Mouse (Mus musculus) midbrain, postnatal 0 days (tissue): ENCODE results near the gene Vmn1r219. TPM values are rescaled to one million over a fixed set of nuclear protein-coding genes. Genes with fewer than 3 reads are reported as not detected.
A peak's percentile ranks its signal among the peaks of the same experiment; 100 is the strongest.
"Not testable (repeated sequence)": the region's sequence is repeated elsewhere in the genome, so short reads cannot be mapped to it uniquely, and the experiment has no call there.

Source experiments
- ATAC-seq: fragments of 200-750 bp; cut with Nextera tagmentation; 2 replicates; pipeline ENCODE4 v1.8.0; 2017; ENCODE audit warnings: moderate number of reproducible peaks, mild to moderate bottlenecking, moderate TSS enrichment, moderate library complexity; ENCODE audit not compliant: low FRiP score
- DNase-seq: peaks from one replicate; pipeline ENCODE4 v3.0.0-alpha.2; 2015; ENCODE audit warnings: low spot score
- H3K27ac ChIP-seq: fragments of 300-500 bp; sonication (generic); 2 replicates; pipeline ENCODE4 v1.5.1; 2014; ENCODE audit warnings: low read depth, mild to moderate bottlenecking, low read length, mixed read lengths
- H3K27me3 ChIP-seq: fragments of 300-500 bp; sonication (generic); 2 replicates; pipeline ENCODE4 v1.6.1; 2014; ENCODE audit warnings: low read length, control low read depth, mixed read lengths; ENCODE audit not compliant: insufficient read depth
- H3K36me3 ChIP-seq: fragments of 300-500 bp; sonication (generic); 2 replicates; pipeline ENCODE4 v1.6.1; 2014; ENCODE audit warnings: low read length, control low read depth, mixed read lengths; ENCODE audit not compliant: insufficient read depth
- H3K4me1 ChIP-seq: fragments of 300-500 bp; sonication (generic); 2 replicates; pipeline ENCODE4 v1.6.1; 2014; ENCODE audit warnings: mild to moderate bottlenecking, control low read depth, antibody characterized with exemption, low read length, mixed read lengths; ENCODE audit not compliant: insufficient read depth
- H3K4me2 ChIP-seq: fragments of 300-500 bp; sonication (generic); 2 replicates; pipeline ENCODE4 v1.6.1; 2014; ENCODE audit warnings: low read depth, mild to moderate bottlenecking, low read length, mixed read lengths; ENCODE audit not compliant: poor library complexity, severe bottlenecking
- H3K4me3 ChIP-seq: fragments of 300-500 bp; sonication (generic); 2 replicates; pipeline ENCODE4 v1.5.1; 2014; ENCODE audit warnings: low read depth, mild to moderate bottlenecking, low read length, moderate library complexity
- H3K9ac ChIP-seq: fragments of 300-500 bp; sonication (generic); replicated peaks from 2 replicates; pipeline ENCODE4 v1.6.1; 2014; ENCODE audit warnings: mild to moderate bottlenecking, low read length, moderate library complexity, mixed read lengths; ENCODE audit not compliant: poor library complexity, severe bottlenecking
- H3K9me3 ChIP-seq: fragments of 300-500 bp; sonication (generic); 2 replicates; pipeline ENCODE4 v1.6.1; 2016; ENCODE audit warnings: low read length, control low read depth
- CTCF ChIP-seq: IDR thresholded peaks from 2 replicates; pipeline ENCODE4 v1.5.1; 2016; ENCODE audit warnings: antibody characterized with exemption, mild to moderate bottlenecking
- WGBS: fragments of 180-500 bp; shearing (Covaris S2); extraction: QIAGEN DNeasy Blood & Tissue Kit; methylation state at CpG from one replicate; pipeline ENCODE4 v1.1.7; 2014; 5-methylcytosine and 5-hydroxymethylcytosine counted together
- polyA plus RNA-seq: library from polyadenylated mRNA; unstranded; fragments of >200 nt; fragmentation: Nextera tagmentation; extraction: Ambion mirVana; gene quantifications from 2 replicates; pipeline ENCODE4 v1.2.1, GENCODE M21; 2015
- total RNA-seq: library from RNA; depleted of rRNA; stranded (reverse); fragments of >200 nt; gene quantifications from 2 replicates; pipeline ENCODE4 v1.2.3, GENCODE M21; 2014; rRNA removed

Vmn1r219 gene
- total RNA-seq (not detected in 2 replicates), polyA plus RNA-seq (not detected in 2 replicates)

DNA sequence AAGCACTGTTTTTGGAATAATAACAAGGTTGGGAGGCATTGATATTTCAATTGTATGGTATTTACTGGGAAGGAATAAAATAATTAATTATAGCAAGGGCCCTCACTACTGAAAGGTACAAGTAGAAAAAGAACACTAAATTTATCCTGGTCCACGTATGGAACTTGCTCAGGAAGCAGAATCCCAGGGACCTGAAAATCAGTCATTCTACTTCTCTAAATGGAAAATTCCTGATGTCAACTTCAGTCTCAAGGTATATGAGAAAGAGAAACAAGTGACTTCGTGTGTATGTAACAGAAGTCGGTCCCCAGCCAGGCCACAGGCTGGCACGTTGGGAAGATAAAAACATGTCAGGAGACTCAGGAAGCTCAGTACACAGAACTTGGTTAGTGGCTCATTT, at the start of gene Vmn1r219:
Vmn1r219 (plus strand) TSS at position 301 of the 400 bp plus-strand sequence.
- TF ChIP-seq CTCF: no peak
- Histone ChIP-seq H3K4me2 (no peak within 1 kb of the TSS), H3K4me3 (no peak within 1 kb of the TSS), H3K27me3 (no peaks in the 10 kb centered on the region), H3K9ac (no peak within 1 kb of the TSS), H3K36me3 (no peaks in the 10 kb centered on the region), H3K27ac (no peak within 1 kb of the TSS), H3K9me3 (no peaks in the 10 kb centered on the region), H3K4me1 (no peaks in the 10 kb centered on the region)
- 91% methylated on average over 4 of the region's 4 CpGs for WGBS
- ATAC-seq (no peak), DNase-seq (no peak)

GRCm38 (mm10) chr13:23118126-23118525, 41.0 kb upstream of the Vmn1r219 start, which contains the start of gene Vmn1r217:
Vmn1r217 (minus strand) TSS chr13:23118226.
- WGBS: 77% methylated on average over 1 of the region's 1 CpGs
- not testable (repeated sequence) for ATAC-seq, H3K27me3 ChIP-seq

GRCm38 (mm10) chr13:23120611-23121010, 38.5 kb upstream of the Vmn1r219 start:
- no peak for TF ChIP-seq CTCF
- no peak overlapping the region for H3K4me2 ChIP-seq
- ATAC-seq (no peak), DNase-seq (no peak)
- no peaks in the 10 kb centered on the region for H3K36me3 ChIP-seq
- H3K27me3 ChIP-seq: no peaks in the 10 kb centered on the region
- no peak overlapping the region for H3K4me3 ChIP-seq
- WGBS: 90% methylated on average over 2 of the region's 2 CpGs
- no peaks in the 10 kb centered on the region for H3K4me1 ChIP-seq
- no peak overlapping the region for H3K27ac ChIP-seq
- H3K9ac ChIP-seq: no peak overlapping the region
- H3K9me3 ChIP-seq: no peaks in the 10 kb centered on the region

More at GRCm38 (mm10) chr13:23118126-23118525, 41.0 kb upstream of the Vmn1r219 start, which contains the start of gene Vmn1r217:
- not testable (repeated sequence) for H3K27ac ChIP-seq, H3K4me1 ChIP-seq, H3K36me3 ChIP-seq, H3K4me2 ChIP-seq, DNase-seq, H3K4me3 ChIP-seq, H3K9me3 ChIP-seq, H3K9ac ChIP-seq

DNA sequence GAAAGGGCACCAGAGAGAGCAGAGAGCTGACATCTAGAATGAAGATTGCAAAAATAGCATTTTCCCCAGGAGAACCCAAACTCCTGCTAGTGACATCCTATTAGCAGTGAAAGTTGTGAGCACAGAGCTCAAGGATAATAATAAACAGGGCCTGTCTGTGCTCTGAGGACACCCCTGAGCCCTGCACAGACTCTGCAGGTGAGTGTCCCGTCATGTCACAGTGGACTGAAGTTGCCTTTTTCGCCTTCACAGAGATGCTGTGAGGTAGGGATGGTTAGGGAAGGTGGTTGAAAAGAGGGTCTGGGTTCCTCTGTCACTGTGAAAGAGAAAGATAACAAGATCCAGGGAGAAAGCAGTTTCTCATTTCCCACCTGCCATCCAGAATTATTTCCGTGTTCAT, 26.0 kb upstream of the Vmn1r219 start, which contains the start of gene Vmn1r218:
Vmn1r218 (plus strand) TSS at position 57 of the 400 bp plus-strand sequence.
- no peaks in the 10 kb centered on the region for H3K9me3 ChIP-seq
- peak; percentile 5 for DNase-seq
- H3K27ac ChIP-seq: no peak within 1 kb of the TSS
- H3K36me3 ChIP-seq: no peaks in the 10 kb centered on the region
- TF ChIP-seq CTCF: no peak
- H3K4me2 ChIP-seq: no peak within 1 kb of the TSS
- WGBS: 67% methylated on average over 3 of the region's 3 CpGs
- H3K4me3 ChIP-seq: no peak within 1 kb of the TSS
- H3K9ac ChIP-seq: no peak within 1 kb of the TSS
- H3K4me1 ChIP-seq: no peaks in the 10 kb centered on the region
- H3K27me3 ChIP-seq: no peaks in the 10 kb centered on the region
- ATAC-seq: no peak

DNA sequence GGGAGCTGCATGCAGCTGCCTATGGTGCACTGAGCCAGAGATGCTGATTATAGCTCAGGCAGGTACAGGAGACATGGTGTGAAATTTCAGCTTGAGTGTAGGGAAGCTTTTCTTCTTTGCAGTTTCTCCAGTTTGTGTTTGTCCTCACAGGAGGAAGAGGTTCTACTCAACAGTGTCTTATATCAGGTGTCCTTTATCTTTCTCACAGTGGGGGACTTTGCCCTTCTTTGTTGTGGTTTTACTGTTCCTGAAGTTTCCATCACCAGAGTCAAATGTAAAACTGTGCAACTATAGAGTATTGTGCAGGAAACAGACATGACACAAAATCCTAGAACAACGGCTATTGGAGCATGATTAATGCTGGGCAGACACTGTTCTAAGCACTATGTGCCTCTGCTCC, 25.6 kb upstream of the Vmn1r219 start:
- no peak overlapping the region for H3K4me3 ChIP-seq
- H3K9me3 ChIP-seq: no peaks in the 10 kb centered on the region
- H3K4me2 ChIP-seq: no peak overlapping the region
- no peak for TF ChIP-seq CTCF
- WGBS: 54% methylated on average over 1 of the region's 1 CpGs
- DNase-seq: no peak
- no peaks in the 10 kb centered on the region for H3K4me1 ChIP-seq
- H3K36me3 ChIP-seq: no peaks in the 10 kb centered on the region
- no peak for ATAC-seq
- H3K27me3 ChIP-seq: no peaks in the 10 kb centered on the region
- no peak overlapping the region for H3K9ac ChIP-seq
- no peak overlapping the region for H3K27ac ChIP-seq

DNA sequence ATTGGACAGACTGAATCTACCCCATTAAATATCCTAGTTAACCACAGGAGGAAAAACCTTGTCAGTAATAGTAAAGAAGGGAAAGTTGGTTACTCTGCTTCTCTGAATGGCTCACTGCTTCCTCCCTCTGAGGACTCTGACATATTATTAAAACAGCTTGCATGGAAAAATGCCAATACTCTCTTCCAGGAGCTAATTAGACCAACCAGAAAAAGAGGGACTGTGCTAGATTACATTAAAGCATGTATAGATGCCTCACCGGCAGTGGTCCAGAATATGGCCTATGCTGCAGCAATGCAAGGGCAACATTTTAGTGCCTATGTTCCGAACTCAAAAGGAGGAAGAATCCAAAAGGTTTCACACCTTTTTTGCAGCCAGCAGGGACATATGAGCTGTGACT, 20.2 kb upstream of the Vmn1r219 start:
- Histone ChIP-seq H3K4me1 (no peaks in the 10 kb centered on the region), H3K27me3 (no peaks in the 10 kb centered on the region), H3K4me3 (no peak overlapping the region), H3K9ac (no peak overlapping the region), H3K36me3 (no peaks in the 10 kb centered on the region), H3K4me2 (no peak overlapping the region), H3K9me3 (no peaks in the 10 kb centered on the region), H3K27ac (no peak overlapping the region)
- no peak for TF ChIP-seq CTCF
- peak; percentile 49 for DNase-seq
- ATAC-seq: no peak
- WGBS: 82% methylated on average over 2 of the region's 2 CpGs
